Mouse (Mus musculus) ES-E14 (cell line): Measurements from ENCODE around the gene Tpm3-rs7. TPM values are rescaled to one million over a fixed set of nuclear protein-coding genes. Genes with fewer than 3 reads are reported as not detected.
"Not testable (repeated sequence)": the region's sequence is repeated elsewhere in the genome, so short reads cannot be mapped to it uniquely, and the experiment has no call there.

Source experiments
- DNase-seq: peaks from one replicate; pipeline ENCODE4 v3.0.0-alpha.2; 2013; ENCODE audit warnings: low read depth, low spot score
- H3K27ac ChIP-seq: 2 replicates; pipeline ENCODE4 v1.5.1; 2012; ENCODE audit warnings: low read depth, mild to moderate bottlenecking, low read length, moderate library complexity, mixed read lengths; ENCODE audit not compliant: poor library complexity, insufficient read depth, severe bottlenecking
- H3K36me3 ChIP-seq: 2 replicates; pipeline ENCODE4 v1.6.1; 2012; ENCODE audit warnings: mild to moderate bottlenecking, low read length, moderate library complexity, mixed read lengths; ENCODE audit not compliant: control insufficient read depth, poor library complexity, insufficient read depth, severe bottlenecking
- H3K4me1 ChIP-seq, 2 experiments: fragments of 150-350 bp in 1 of 2; sonication (generic) in 1 of 2; 2 replicates each; pipeline ENCODE4 v1.6.1; 2012; ENCODE audit warnings: low read length in 2 of 2, mild to moderate bottlenecking in 1 of 2, mixed read lengths in 1 of 2; ENCODE audit not compliant: control insufficient read depth in 2 of 2, insufficient read depth in 2 of 2, poor library complexity in 1 of 2
- H3K4me3 ChIP-seq, 2 experiments: fragments of 150-350 bp in 1 of 2; sonication (generic) in 1 of 2; 2 replicates each; pipeline ENCODE4 v1.5.1; 2012; ENCODE audit warnings: low read length in 2 of 2, low read depth in 1 of 2, mild to moderate bottlenecking in 1 of 2, mixed read lengths in 1 of 2; ENCODE audit not compliant: insufficient read depth in 1 of 2, poor library complexity in 1 of 2, severe bottlenecking in 1 of 2
- H3K9ac ChIP-seq: 2 replicates; pipeline ENCODE4 v1.6.1; 2012; ENCODE audit warnings: low read depth, mild to moderate bottlenecking, low read length, mixed read lengths; ENCODE audit not compliant: poor library complexity, insufficient read depth, severe bottlenecking
- H3K9me3 ChIP-seq: fragments of 150-350 bp; sonication (generic); 2 replicates; pipeline ENCODE4 v1.6.1; 2012; ENCODE audit warnings: low read depth, mild to moderate bottlenecking, low read length; ENCODE audit not compliant: control insufficient read depth, insufficient read depth
- CHD2 ChIP-seq: IDR thresholded peaks from 2 replicates; pipeline ENCODE4 v1.6.1; 2014; ENCODE audit warnings: mild to moderate bottlenecking, low read depth, low read length, inconsistent platforms
- HCFC1 ChIP-seq: IDR thresholded peaks from 2 replicates; pipeline ENCODE4 v1.6.1; 2012; ENCODE audit warnings: low read length, inconsistent platforms, borderline replicate concordance; ENCODE audit not compliant: insufficient read depth
- MAFK ChIP-seq: IDR thresholded peaks from 2 replicates; pipeline ENCODE4 v1.6.1; 2014; ENCODE audit warnings: mild to moderate bottlenecking, low read depth, low read length, inconsistent platforms; ENCODE audit not compliant: insufficient read depth
- ZC3H11A ChIP-seq: IDR thresholded peaks from 2 replicates; pipeline ENCODE4 v1.6.1; 2012; ENCODE audit warnings: low read depth, mild to moderate bottlenecking, inconsistent platforms, low read length, borderline replicate concordance
- ZNF384 ChIP-seq: IDR thresholded peaks from 2 replicates; pipeline ENCODE4 v1.6.1; 2012; ENCODE audit warnings: low read depth, low read length, inconsistent platforms
- in situ Hi-C, 2 experiments: fragments of 600-800 bp; cut with MboI; formaldehyde crosslinking; loops; one replicate each; pipeline ENCODE4 v1.15.1; 2025; ENCODE audit warnings: low sequenced_read_pairs in 2 of 2, inconsistent platforms in 1 of 2; ENCODE audit not compliant: unreplicated experiment in 2 of 2
- total RNA-seq: library from RNA; depleted of rRNA; stranded (reverse); fragments of 300-350 nt; gene quantifications from 2 replicates; pipeline ENCODE4 v1.2.3, GENCODE M21; 2012; rRNA removed

Gene Tpm3-rs7
- 3.5 and 7.6 TPM in 2 replicates for total RNA-seq

- H3K4me3 ChIP-seq, H3K9me3 ChIP-seq, H3K27ac ChIP-seq, in situ Hi-C loops, H3K4me1 ChIP-seq, H3K9ac ChIP-seq, DNase-seq, H3K36me3 ChIP-seq: not testable (repeated sequence)
Measured at GRCm38 (mm10) chr14:113314499-113314898, at the start of gene Tpm3-rs7. Tpm3-rs7 (plus strand) TSS chr14:113314608.

DNA sequence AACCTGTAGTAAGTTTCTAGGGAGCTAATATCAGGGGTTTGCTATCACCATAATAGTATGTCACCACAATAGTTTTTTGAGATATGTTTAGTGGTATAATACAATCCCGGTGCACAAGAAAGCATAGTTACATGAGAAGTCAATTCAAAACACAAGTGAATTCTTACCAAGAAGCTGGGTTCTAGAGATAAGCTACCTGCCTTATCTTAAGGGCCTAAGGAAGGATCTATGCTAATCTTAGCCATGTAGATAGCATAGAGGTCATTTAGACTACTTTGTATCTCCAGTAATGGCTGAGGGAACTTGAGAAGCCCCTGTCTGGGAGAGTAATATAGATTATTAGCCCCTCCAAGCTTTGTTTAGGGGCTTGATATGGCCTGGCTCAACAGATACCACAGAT is 2.6 kb downstream of the Tpm3-rs7 start:
- H3K27ac ChIP-seq: no peak overlapping the region
- TF ChIP-seq ZC3H11A: no peak
- no peak for TF ChIP-seq ZNF384
- no peak for TF ChIP-seq MAFK
- TF ChIP-seq CHD2: no peak
- TF ChIP-seq HCFC1: no peak
- no peak overlapping the region for H3K4me3 ChIP-seq
- H3K9ac ChIP-seq: no peak overlapping the region
- H3K9me3 ChIP-seq: no peaks in the 10 kb centered on the region
- no peak for DNase-seq
- in situ Hi-C loops: no loop called here
- no peaks in the 10 kb centered on the region for H3K36me3 ChIP-seq
- no peaks in the 10 kb centered on the region for H3K4me1 ChIP-seq

- Histone ChIP-seq H3K4me1 (no peaks in the 10 kb centered on the region), H3K36me3 (no peaks in the 10 kb centered on the region), H3K4me3 (no peak overlapping the region), H3K27ac (no peak overlapping the region), H3K9ac (no peak overlapping the region), H3K9me3 (no peaks in the 10 kb centered on the region)
- in situ Hi-C loops: no loop called here
- DNase-seq: no peak
- no peak for TF ChIP-seq MAFK
- TF ChIP-seq HCFC1: no peak
- no peak for TF ChIP-seq CHD2
- no peak for TF ChIP-seq ZC3H11A
- TF ChIP-seq ZNF384: no peak
Measured at GRCm38 (mm10) chr14:113363361-113363760, 49.0 kb downstream of the Tpm3-rs7 start.
